Mouse (Mus musculus) heart, adult 11 months (tissue): ENCODE data around the gene Lsamp.
A peak's percentile ranks its signal among the peaks of the same experiment; 100 is the strongest.

ENCODE experiments used
- DNase-seq: peaks from one replicate; pipeline ENCODE4 v3.0.0; 2022

Lsamp gene

GRCm38 (mm10) chr16:41826899-41827604 is 1842.9 kb downstream of the Lsamp start:
- no peak for DNase-seq

DNA sequence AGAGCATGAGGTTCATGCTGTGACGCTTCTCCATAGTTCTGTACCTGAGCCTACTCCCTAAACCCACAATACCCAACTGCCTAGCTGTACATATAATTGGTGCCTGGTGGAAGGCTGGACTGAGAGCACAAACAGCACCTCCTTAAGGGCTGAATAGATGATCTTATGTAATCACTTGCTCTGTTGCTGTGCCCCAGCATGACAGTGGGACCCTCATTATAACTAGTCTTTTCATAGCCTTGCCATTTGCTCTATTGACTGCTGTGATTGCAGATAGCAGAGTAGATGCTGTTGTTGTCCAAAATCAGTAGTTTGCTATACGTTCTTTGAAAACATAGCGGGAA is 1843.4 kb downstream of the Lsamp start:
- DNase-seq = no peak

DNA sequence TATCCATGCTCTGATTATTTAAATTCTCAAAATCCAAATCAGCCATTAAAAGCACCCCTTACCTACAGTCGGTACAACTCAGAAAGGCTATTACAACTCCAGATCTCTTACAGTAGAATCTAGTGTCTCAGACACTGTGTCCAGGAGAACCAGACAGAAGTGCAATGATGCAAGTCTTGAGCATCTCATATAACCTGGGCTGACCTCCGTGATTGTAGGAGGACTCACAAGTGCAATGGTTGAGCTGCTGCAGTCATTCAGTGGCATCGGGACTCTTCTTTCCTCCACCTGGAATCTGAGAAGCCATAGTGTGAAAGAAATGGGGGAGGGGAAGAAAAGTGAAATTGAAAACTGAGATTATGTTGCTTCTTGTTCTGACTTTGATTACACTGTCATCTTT is 1850.5 kb downstream of the Lsamp start:
- DNase-seq = no peak

DNA sequence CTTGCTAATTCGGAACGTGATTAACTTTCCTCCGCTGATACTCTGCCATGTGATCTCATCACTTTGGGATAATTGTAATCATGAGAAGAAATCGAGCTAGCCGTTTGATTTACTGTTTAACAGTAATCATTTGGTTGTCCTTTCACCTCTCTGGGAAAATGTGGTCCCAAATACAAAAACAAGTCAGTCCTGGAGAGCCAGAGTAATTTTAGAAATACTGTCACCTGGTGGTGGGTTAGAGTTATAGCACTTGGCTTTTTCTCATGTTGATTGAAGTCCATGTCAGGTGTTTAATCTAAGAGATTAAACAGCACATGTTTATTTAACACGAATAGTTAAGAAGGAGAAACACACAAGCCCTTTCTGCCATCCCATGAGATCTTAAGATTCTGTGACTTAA is 1851.6 kb downstream of the Lsamp start:
- no peak for DNase-seq

GRCm38 (mm10) chr16:41839751-41840404 is 1855.7 kb downstream of the Lsamp start:
- no peak for DNase-seq

DNA sequence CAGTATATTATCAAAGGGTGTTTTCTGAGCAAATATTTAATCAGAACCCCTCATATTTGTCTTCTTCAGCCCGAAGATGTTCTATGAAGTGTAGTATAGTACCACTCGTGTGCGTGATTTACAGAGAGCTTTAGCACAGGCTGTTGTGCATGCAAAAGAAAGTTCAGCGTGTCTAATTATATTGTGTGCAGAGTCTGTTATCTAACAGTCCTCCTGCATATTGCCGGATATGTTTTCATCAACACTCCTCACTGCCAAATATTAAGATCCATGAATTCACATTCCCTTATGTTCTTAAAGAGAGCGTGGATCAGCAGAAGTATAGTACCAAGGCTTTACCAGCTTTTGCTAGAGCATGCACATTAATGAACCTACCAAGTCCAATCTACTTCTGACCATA is 1862.7 kb downstream of the Lsamp start:
- DNase-seq = no peak

DNA sequence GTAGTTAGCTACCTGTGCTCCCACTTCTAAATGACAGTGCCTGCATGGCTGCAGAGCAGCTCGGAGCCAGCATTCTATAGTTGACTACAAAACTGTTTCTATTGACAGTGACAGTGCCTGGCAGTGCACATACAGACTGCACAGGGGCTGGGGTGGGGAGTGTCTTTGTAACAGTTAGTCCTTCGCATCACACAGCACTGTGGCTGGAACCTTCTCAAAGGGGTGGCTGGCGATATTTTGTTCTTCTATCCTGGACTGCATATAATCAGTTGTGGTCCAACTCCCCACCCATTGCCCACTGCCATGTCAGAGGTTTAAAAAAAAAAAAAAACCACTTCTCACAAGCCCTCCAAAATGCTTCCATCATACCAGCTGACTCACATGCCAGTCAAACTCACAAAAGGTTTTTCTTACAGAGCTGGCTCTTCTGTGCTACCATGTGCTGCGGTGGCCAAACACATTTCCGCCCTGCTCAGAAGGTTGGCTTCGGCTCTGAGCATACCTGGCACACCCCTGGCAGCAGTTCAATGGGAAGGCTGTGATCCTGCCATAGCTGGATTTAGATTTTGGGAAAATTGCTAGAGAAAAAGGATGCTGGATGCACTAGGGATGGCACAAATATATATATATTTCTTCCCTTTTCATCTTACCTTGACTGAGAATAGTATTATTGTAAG is 1887.9 kb downstream of the Lsamp start:
- no peak for DNase-seq

- no peak for DNase-seq
These were observed 1904.5 kb downstream of the Lsamp start for GRCm38 (mm10) chr16:41888546-41889165.

DNA sequence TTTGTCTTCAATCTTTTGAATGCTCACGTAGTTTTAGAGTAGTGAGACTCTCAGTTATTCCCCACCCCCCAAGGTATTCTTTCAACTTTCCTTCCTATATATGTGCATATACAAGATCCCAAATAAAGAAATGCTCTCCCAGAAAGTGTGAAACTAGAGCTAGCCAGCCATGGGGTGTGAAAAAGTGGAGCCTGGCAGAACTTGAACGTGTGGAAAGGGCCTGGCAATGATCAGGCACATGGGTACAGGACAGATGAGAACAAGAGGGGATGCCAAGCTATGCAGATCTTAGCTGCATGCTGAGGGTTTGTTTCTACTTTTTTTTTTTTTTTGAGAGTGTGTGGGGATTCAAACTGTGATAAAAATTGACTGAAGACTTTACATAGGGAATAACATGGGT is 1916.6 kb downstream of the Lsamp start:
- DNase-seq = no peak

DNA sequence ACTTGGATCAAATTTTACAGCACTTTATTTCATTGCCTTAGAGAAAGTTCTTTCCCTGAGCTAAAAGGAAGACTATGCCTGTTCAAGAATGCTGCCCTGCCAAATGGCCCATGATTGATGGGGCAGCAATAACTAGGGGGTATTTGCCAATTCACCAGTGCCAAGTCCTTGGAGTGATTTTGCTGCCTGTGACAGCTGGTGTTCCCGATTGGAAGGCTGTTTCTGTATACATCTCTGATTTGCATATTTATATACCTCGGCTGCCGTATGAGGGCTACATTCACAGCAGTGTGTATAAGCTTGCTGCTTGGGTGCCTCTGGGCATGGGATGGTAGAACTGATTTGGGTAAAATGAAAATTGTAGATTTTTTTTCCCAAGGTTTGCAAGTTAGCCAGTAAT is 1919.5 kb downstream of the Lsamp start:
- DNase-seq = no peak

DNA sequence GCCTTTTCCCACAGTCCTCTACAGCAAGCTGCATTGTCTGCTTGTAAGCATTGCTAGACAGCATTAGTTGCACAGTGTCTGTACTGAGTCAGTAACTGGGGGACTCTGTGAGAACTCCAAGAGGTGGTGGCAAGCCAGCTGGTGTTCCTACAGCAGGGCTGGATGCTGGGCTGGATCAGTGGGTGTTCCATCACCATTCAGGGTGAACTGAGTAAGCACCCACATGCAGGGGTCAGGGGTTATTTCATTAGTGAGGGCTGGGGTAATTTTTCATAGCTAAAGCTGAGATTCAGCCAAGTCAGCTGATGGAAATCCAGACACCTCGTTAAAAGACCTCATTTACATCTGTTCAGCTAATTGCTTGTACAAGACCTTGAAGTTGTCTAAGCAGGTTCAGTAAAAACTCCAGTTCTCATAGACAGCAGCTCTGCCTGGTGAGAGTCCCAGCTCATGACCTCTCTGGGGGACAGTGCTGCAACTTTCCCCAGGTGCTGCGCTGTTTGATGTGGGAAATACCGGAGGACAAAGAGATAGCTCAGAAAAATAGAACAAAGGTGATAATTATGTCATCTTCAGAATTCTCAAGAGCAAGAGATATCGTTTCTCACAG is 1928.5 kb downstream of the Lsamp start:
- DNase-seq = no peak

DNA sequence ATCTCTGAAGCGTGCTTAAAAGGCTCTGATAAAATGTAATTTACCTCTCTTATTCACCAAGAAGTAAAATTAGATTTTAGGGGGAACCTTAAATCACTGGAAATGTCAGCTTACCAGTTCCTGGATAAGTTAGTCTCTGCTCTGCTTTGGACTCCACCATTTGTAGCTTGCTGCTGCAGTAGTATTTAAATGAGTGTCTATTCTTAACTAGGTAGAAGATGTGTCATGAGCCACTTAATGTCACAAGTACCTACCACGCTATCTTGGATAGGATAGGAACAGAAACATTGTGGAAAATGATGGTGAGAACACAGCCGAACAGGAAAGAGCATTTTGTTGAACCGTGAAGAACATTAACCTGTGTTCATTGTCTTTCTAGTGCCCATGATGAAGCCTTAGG is 1929.2 kb downstream of the Lsamp start:
- no peak for DNase-seq

DNA sequence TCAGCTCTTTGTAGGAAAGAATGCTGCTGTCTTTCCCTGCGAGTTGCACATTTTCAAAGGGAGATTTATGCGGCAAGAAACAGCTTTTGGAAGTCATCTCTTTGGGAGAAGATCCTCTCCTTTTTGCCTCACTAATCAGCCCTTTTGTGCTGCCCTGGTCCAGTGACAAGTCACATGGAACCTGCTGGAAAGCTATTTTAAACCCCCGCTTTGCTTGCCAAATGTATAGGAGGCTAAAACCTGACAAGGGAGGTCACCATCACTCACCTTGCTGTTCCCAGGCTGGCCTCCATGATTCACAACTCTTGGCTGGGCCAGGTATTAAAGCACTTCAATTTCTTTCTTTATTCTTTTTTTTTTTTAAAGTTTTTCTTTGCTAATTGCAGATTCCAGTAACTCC is 1932.2 kb downstream of the Lsamp start:
- DNase-seq = no peak

DNA sequence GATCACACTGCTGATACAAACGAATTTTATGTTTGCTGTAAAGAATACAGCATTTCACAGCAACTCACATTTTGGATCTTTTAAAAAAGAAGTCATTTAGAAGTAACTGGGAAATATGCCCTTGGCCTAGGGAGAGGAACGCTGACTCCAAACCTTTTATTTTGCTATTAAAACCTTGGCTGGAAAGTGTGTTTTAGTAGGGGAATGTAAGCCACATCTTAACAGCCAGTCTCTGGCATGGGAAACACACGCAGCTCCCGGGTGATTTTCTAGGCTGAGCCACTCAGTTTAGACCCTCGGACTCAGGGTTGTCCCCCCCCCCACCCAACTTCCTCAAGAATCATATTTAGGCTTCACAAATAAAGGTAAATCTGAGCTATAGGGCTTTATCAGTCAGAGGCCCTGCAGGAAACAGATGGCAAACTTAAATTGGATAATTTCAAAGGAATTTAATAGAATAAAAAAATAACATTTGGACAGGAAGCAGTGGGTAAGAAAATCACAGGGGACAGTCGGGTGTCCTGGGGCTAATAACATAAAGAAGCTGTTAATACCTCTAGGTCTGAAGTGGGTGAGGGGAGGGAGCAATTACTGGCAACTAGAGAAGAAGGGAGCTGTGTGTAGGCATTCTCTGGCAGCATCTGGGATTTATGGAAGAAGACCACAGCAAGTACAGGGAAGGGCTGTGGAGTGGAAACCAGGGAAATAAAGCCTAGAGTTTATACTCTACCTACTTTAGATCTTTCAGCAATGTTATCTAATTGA is 1933.1 kb downstream of the Lsamp start:
- DNase-seq = no peak

- DNase-seq = no peak
These were observed 1945.4 kb downstream of the Lsamp start for GRCm38 (mm10) chr16:41929546-41929945.

DNA sequence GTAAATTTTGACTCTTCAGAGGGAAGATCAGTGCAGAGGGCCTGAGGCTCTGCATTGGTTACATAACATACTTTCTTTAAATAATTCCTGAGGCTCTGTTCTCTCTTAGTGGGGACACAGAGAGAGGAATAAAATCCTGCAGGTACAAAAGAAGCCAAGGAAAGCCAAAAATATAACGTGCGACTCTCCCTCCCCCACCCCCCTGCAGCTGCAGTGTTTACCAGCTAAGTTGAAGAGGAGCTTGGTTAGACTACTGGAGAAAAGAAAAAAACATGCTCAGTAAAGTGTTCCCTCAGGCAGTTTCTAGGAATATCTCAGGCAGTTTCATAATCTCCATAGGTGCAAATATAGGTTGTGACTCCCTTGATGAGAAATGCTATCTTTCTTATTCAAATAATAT is 1951.5 kb downstream of the Lsamp start:
- no peak for DNase-seq

DNA sequence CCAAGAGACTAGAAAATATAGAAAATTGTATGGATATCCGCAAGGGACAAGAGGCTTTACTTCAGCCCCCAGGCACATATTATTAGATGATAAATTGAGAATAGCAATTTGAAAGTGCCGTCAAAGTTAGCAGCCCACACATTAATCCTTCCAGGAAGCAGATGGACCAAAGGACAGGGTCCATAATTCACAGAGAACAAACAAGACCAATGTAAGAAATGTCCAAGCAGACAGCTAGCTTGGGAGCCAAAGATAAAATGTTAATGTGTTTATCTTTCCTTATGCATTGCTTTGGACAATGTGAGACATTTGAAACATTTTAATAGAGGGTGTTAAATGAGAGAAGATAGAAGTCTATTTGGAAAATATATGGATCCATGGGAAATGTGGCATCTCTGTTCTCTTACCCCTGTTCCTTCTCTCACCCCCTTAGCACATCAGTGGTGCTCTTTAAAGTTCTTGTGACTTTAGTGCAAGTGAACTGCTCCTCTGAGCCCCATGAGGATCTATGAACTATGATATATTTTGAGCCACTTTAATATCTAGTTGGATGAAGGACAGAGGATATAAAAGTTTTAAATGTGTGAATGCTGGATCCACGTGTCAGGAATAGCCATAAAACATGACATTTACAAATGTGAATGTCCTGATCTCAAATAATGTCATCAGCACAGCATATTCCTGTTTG is 1952.9 kb downstream of the Lsamp start:
- DNase-seq = no peak

- DNase-seq = no peak
These were observed 1953.4 kb downstream of the Lsamp start for GRCm38 (mm10) chr16:41937596-41937990.

- DNase-seq = no peak
These were observed 1954.1 kb downstream of the Lsamp start for GRCm38 (mm10) chr16:41938258-41938657.

GRCm38 (mm10) chr16:41941591-41942315 is 1957.6 kb downstream of the Lsamp start:
- DNase-seq = no peak

DNA sequence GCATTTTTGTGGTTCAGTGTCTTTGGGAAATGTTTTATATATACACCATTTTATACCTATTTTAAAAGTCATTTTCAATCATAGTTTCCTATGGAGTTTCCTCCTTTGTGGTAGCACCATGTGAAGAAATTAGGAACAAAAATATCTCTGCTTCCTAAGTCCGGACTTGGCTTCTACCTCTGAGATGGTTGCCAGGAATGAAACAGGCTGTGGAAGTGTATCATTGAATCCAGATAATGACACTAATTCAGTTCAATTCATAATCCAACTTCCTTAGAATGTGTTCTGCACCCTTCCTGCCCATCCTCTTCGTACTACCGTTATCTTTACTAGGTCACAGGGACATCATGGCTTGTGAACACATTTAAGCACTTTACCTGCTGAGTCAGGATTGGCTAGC is 1973.7 kb downstream of the Lsamp start:
- peak; percentile 8 for DNase-seq
